Mouse (Mus musculus) heart, adult 2 months (tissue): ENCODE data around the gene Nhsl1.

Experiments
- CTCF ChIP-seq: fragments of 200-600 bp; IDR thresholded peaks from 2 replicates; pipeline ENCODE4 v1.8.1; 2022; ENCODE audit warnings: antibody characterized with exemption, mild to moderate bottlenecking, moderate library complexity
- POLR2A ChIP-seq: fragments of 200-500 bp; IDR thresholded peaks from 2 replicates; pipeline ENCODE4 v1.6.1; 2011; ENCODE audit warnings: mild to moderate bottlenecking, low read depth, low read length, control low read depth; ENCODE audit not compliant: insufficient read depth

GRCm38 (mm10) chr10:18370475-18371286 is 51.9 kb downstream of the Nhsl1 start:
- no peak for TF ChIP-seq CTCF
- TF ChIP-seq POLR2A: no peak
